Mouse (Mus musculus) kidney, adult 2 months (tissue): ENCODE results near the gene Elf3. TPM values are rescaled to one million over a fixed set of nuclear protein-coding genes. Genes with fewer than 3 reads are reported as not detected.

Experiments
- DNase-seq: peaks from one replicate; pipeline ENCODE4 v3.0.0; 2021
- H3K27ac ChIP-seq: fragments of 200-500 bp; 2 replicates; pipeline ENCODE4 v1.5.1; 2012; ENCODE audit warnings: low read depth, low read length, control low read depth, inconsistent platforms; ENCODE audit not compliant: insufficient read depth
- H3K27me3 ChIP-seq: fragments of 200-500 bp; replicated peaks from 2 replicates; pipeline ENCODE4 v1.6.1; 2012; ENCODE audit warnings: mild to moderate bottlenecking, moderate library complexity, low read length, inconsistent platforms; ENCODE audit not compliant: control insufficient read depth, insufficient read depth
- H3K36me3 ChIP-seq: fragments of 200-500 bp; 2 replicates; pipeline ENCODE4 v1.6.1; 2012; ENCODE audit warnings: mild to moderate bottlenecking, moderate library complexity, low read length, inconsistent platforms; ENCODE audit not compliant: control insufficient read depth, insufficient read depth
- H3K4me1 ChIP-seq: fragments of 200-500 bp; 2 replicates; pipeline ENCODE4 v1.6.1; 2011; ENCODE audit warnings: low read length; ENCODE audit not compliant: control insufficient read depth, insufficient read depth
- H3K4me3 ChIP-seq: fragments of 200-500 bp; 2 replicates; pipeline ENCODE4 v1.5.1; 2011; ENCODE audit warnings: mild to moderate bottlenecking, low read depth, low read length, control low read depth; ENCODE audit not compliant: insufficient read depth
- CTCF ChIP-seq: fragments of 200-500 bp; conservative IDR thresholded peaks from 2 replicates; pipeline ENCODE4 v1.5.1; 2011; ENCODE audit warnings: low read depth, mild to moderate bottlenecking, control low read depth, low read length, moderate library complexity, mixed read lengths; ENCODE audit not compliant: insufficient read depth, insufficient read length
- POLR2A ChIP-seq: fragments of 200-500 bp; IDR thresholded peaks from one replicate; pipeline ENCODE4 v1.6.1; 2011; ENCODE audit warnings: low read depth, low read length, control low read depth
- WGBS: fragments of 180-500 bp; shearing (Covaris S2); methylation state at CpG from one replicate; pipeline ENCODE4 v1.1.7; 2018; 5-methylcytosine and 5-hydroxymethylcytosine counted together
- polyA plus RNA-seq: library from polyadenylated mRNA; depleted of rRNA; stranded (reverse); fragments of >200 nt; gene quantifications from 2 replicates; pipeline ENCODE4 v1.2.3, GENCODE M21; 2012

Gene Elf3
- polyA plus RNA-seq, 1 experiment = 23.1 TPM

- Histone ChIP-seq H3K27ac (no peak overlapping the region), H3K27me3 (no peaks in the 10 kb centered on the region), H3K36me3 (peaks cover 1% of the 10 kb centered on the region; the same call in 1 of the 2 replicates), H3K4me1 (peaks cover 13% of the 10 kb centered on the region; the same call in 1 of the 2 replicates), H3K4me3 (no peak overlapping the region)
- no peak for DNase-seq
- TF ChIP-seq CTCF (no peak), POLR2A (no peak)
- WGBS = 94% methylated on average over 17 of the region's 17 CpGs
Observed at GRCm38 (mm10) chr1:135281841-135282240, 23.5 kb upstream of the Elf3 start.

- peaks cover 13% of the 10 kb centered on the region; the same call in 1 of the 2 replicates for H3K4me1 ChIP-seq
- DNase-seq = peak; percentile 88
- H3K27me3 ChIP-seq = no peaks in the 10 kb centered on the region
- TF ChIP-seq POLR2A = no peak
- TF ChIP-seq CTCF = no peak
- 17% methylated on average over 9 of the region's 9 CpGs for WGBS
- peaks cover 1% of the 10 kb centered on the region; the same call in 1 of the 2 replicates for H3K36me3 ChIP-seq
- no peak overlapping the region for H3K27ac ChIP-seq
- no peak overlapping the region for H3K4me3 ChIP-seq
Observed at GRCm38 (mm10) chr1:135280646-135281045, 22.3 kb upstream of the Elf3 start.

GRCm38 (mm10) chr1:135271371-135271770, 13.0 kb upstream of the Elf3 start:
- no peaks in the 10 kb centered on the region for H3K4me1 ChIP-seq
- WGBS = 82% methylated on average over 9 of the region's 9 CpGs
- TF ChIP-seq CTCF (no peak), POLR2A (no peak)
- no peaks in the 10 kb centered on the region for H3K27me3 ChIP-seq
- H3K4me3 ChIP-seq = no peak overlapping the region
- no peak for DNase-seq
- H3K36me3 ChIP-seq = no peaks in the 10 kb centered on the region; the same call in 1 of the 2 replicates
- no peak overlapping the region for H3K27ac ChIP-seq

- Histone ChIP-seq H3K36me3 (peaks cover 2% of the 10 kb centered on the region; the same call in 1 of the 2 replicates), H3K4me1 (peaks cover 5% of the 10 kb centered on the region), H3K27ac (no peak overlapping the region), H3K4me3 (no peak overlapping the region), H3K27me3 (no peaks in the 10 kb centered on the region)
- TF ChIP-seq CTCF = no peak; the same call in 1 of the 2 replicates
- no peak for DNase-seq
- 59% methylated on average over 10 of the region's 10 CpGs for WGBS
Observed at GRCm38 (mm10) chr1:135267663-135268446, 9.5 kb upstream of the Elf3 start.

GRCm38 (mm10) chr1:135265834-135266233, 7.5 kb upstream of the Elf3 start:
- 33% methylated on average over 5 of the region's 5 CpGs for WGBS
- DNase-seq = peak; percentile 73
- TF ChIP-seq CTCF (no peak), POLR2A (no peak)
- Histone ChIP-seq H3K27ac (peak overlapping the region; percentile 26; the same call in 1 of the 2 replicates), H3K4me3 (no peak overlapping the region), H3K4me1 (peaks cover 5% of the 10 kb centered on the region), H3K36me3 (peaks cover 2% of the 10 kb centered on the region; the same call in 1 of the 2 replicates), H3K27me3 (no peaks in the 10 kb centered on the region)

GRCm38 (mm10) chr1:135263316-135263715, 4.9 kb upstream of the Elf3 start:
- TF ChIP-seq CTCF (no peak), POLR2A (no peak)
- H3K4me1 ChIP-seq = peaks cover 9% of the 10 kb centered on the region
- H3K36me3 ChIP-seq = peaks cover 2% of the 10 kb centered on the region; the same call in 1 of the 2 replicates
- no peak overlapping the region for H3K27ac ChIP-seq
- no peaks in the 10 kb centered on the region for H3K27me3 ChIP-seq
- no peak overlapping the region for H3K4me3 ChIP-seq
- WGBS = 67% methylated on average over 9 of the region's 9 CpGs
- DNase-seq = no peak

GRCm38 (mm10) chr1:135262329-135262728, 4.0 kb upstream of the Elf3 start:
- TF ChIP-seq CTCF (no peak), POLR2A (no peak)
- no peak overlapping the region for H3K27ac ChIP-seq
- no peaks in the 10 kb centered on the region for H3K27me3 ChIP-seq
- 64% methylated on average over 3 of the region's 3 CpGs for WGBS
- DNase-seq = no peak
- no peak overlapping the region for H3K4me3 ChIP-seq
- peaks cover 9% of the 10 kb centered on the region for H3K4me1 ChIP-seq
- peaks cover 2% of the 10 kb centered on the region; the same call in 1 of the 2 replicates for H3K36me3 ChIP-seq
